Mouse (Mus musculus): Measurements from ENCODE around the gene Hoxc11. TPM values are rescaled to one million over a fixed set of nuclear protein-coding genes. Genes with fewer than 3 reads are reported as not detected.

The Hoxc11 gene
- polyA plus RNA-seq, 1 experiment from 2014 or later: 1.8 TPM

DNA sequence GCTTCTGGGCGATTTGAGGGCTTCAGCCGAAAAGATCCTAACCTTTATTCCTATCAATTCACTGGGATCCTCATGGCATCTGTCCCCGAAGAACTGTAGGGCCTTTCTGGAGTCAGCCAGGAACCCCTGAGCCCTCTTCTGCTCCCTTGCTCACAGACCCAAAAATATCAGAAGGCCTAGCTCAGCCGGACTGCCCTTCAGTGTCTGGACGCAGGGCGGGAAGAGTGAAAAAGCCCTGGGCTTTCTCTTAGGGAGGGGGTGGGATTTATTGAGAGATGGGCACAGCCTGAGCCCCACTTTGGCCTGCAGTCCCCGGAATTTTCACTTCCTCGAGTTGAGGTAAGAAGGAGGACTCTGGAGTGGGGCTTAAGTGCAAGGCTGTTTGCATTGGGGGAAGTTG, 9.0 kb downstream of the Hoxc11 start:
- no peaks in the 10 kb centered on the region for H3K9me3 ChIP-seq (replicated peaks; ENCODE audit: low read length)
- DNase-seq (ENCODE audit: low spot score): no peak
- WGBS: 16% methylated on average over 8 of the region's 8 CpGs
- peak overlapping the region; percentile 51 for H3K4me3 ChIP-seq (replicated peaks; ENCODE audit: low read depth, low read length)
- peak overlapping the region; percentile 91 for H3K27ac ChIP-seq
- ATAC-seq (replicated peaks; ENCODE audit: low FRiP score, low read depth): no peak
- peak overlapping the region; percentile 74 for H3K9ac ChIP-seq (ENCODE audit: low read depth, low read length)
- H3K4me1 ChIP-seq (replicated peaks; ENCODE audit: insufficient read depth, low read length): peaks cover 18% of the 10 kb centered on the region
- no peak for TF ChIP-seq CTCF (IDR thresholded peaks at IDR 0.05; ENCODE audit: low read depth)
- no peaks in the 10 kb centered on the region for H3K36me3 ChIP-seq (ENCODE audit: insufficient read depth, low read length)
- H3K27me3 ChIP-seq (ENCODE audit: insufficient read depth, low read length): no peaks in the 10 kb centered on the region
- H3K4me2 ChIP-seq (ENCODE audit: low read length): peak overlapping the region; percentile 90

DNA sequence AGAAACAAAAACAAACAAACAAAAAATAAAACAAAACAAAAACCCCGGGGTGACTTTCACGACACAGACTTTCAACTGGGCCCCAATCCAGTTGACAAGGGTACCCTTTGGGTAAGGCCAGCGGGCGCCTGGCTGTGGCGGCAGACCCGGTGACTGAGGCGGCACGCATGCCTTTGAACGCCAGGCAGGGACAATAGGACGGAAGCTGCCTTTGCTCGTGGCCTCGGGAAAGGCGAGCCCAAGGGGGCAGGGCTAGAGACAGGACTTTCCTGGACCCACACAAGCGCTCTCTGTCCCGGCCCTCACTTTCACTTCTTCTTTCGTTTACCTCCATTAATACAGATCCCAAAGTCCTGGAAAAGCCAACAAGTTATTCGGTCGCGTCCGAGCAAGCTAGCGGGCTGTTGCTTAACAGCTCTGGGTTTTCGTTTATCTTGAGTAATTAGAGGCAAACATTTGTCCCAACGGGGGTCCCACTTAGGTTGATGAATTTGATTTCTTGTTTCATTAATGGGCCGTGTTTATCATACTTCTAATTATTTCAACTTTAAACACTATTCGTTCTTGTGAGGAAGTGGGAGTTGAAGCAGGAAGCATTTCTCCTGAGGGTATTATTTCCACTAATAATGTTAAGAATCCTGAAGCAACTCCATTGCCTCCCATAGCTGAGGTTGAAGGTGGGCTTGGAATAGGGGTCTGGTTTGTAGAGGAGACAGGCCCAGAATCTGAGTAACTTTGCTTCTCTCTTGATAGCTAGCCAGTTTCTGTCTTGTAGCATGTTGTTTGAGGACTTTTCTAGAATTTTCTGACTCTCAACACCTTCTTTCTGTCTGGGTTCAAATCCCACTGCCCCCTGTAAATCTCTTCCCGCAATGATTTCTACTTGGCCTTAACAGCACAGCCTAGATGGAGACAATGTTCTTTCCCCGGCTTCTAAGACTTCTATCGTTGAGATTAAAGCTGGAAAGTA, 9.7 kb downstream of the Hoxc11 start:
- Histone ChIP-seq H3K4me1 (replicated peaks; ENCODE audit: insufficient read depth, low read length) (peaks cover 18% of the 10 kb centered on the region), H3K27me3 (ENCODE audit: insufficient read depth, low read length) (no peaks in the 10 kb centered on the region), H3K9ac (ENCODE audit: low read depth, low read length) (peak overlapping the region; percentile 74), H3K4me3 (replicated peaks; ENCODE audit: low read depth, low read length) (peak overlapping the region; percentile 51), H3K9me3 (replicated peaks; ENCODE audit: low read length) (no peaks in the 10 kb centered on the region), H3K27ac (peak overlapping the region; percentile 91), H3K4me2 (ENCODE audit: low read length) (peak overlapping the region; percentile 90), H3K36me3 (ENCODE audit: insufficient read depth, low read length) (no peaks in the 10 kb centered on the region)
- WGBS: 2% methylated on average over 28 of the region's 28 CpGs
- DNase-seq (ENCODE audit: low spot score) (peak; percentile 94), ATAC-seq (replicated peaks; ENCODE audit: low FRiP score, low read depth) (0 out of 2 replicates have a peak, but pooled peaks have one; percentile 23)
- no peak for TF ChIP-seq CTCF (IDR thresholded peaks at IDR 0.05; ENCODE audit: low read depth)

DNA sequence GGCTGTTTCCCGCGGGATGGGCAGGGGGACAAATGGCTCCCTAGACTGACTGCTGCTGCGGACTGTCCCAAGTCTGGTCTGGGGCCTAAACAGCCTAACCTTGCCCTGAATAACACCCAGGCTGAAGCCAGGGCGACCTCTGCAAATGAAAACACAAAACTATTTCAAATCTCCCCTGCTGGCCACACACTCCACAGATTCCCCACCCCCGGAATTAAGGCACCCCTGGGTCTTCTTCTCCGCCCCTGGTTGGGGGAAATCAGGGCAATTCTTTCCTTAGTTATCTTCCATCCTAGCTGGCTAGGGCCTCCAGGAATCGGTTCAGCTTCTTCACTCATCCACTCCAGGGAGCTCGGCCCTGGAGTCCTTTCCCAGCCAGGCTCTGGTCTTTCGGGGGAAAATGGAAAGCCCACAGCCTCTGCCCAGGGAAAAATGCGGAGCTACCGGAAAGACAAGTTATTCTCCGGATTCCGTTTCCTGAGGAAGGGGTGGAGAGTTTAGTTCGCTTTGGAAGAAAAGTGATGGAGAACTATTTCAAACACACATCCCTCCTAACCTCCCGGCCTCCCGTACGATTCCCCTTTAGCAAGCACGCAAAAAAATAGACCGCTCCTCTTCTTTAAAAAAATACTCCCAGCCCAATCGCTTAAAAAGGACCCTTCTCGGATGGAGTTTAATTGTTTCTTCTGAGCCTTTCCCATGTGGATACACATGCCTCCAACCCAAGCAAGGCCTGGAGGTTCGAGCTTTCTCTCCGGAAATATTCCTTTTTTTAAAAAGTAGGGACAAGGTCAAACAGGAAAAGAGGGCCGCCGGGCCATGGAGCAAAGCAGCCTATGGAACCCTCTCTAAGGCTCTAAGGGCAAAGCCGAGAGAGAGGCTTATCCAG, 11.0 kb downstream of the Hoxc11 start:
- H3K27me3 ChIP-seq (ENCODE audit: insufficient read depth, low read length): no peaks in the 10 kb centered on the region
- peaks cover 21% of the 10 kb centered on the region for H3K4me1 ChIP-seq (replicated peaks; ENCODE audit: insufficient read depth, low read length)
- WGBS: 11% methylated on average over 26 of the region's 26 CpGs
- peak overlapping the region; percentile 90 for H3K4me2 ChIP-seq (ENCODE audit: low read length)
- no peak for TF ChIP-seq CTCF (IDR thresholded peaks at IDR 0.05; ENCODE audit: low read depth)
- H3K4me3 ChIP-seq (replicated peaks; ENCODE audit: low read depth, low read length): peak overlapping the region; percentile 51
- peak; percentile 68 for DNase-seq (ENCODE audit: low spot score)
- peak overlapping the region; percentile 74 for H3K9ac ChIP-seq (ENCODE audit: low read depth, low read length)
- no peaks in the 10 kb centered on the region for H3K9me3 ChIP-seq (replicated peaks; ENCODE audit: low read length)
- H3K27ac ChIP-seq: peak overlapping the region; percentile 91
- H3K36me3 ChIP-seq (ENCODE audit: insufficient read depth, low read length): no peaks in the 10 kb centered on the region
- ATAC-seq (replicated peaks; ENCODE audit: low FRiP score, low read depth): no peak

DNA sequence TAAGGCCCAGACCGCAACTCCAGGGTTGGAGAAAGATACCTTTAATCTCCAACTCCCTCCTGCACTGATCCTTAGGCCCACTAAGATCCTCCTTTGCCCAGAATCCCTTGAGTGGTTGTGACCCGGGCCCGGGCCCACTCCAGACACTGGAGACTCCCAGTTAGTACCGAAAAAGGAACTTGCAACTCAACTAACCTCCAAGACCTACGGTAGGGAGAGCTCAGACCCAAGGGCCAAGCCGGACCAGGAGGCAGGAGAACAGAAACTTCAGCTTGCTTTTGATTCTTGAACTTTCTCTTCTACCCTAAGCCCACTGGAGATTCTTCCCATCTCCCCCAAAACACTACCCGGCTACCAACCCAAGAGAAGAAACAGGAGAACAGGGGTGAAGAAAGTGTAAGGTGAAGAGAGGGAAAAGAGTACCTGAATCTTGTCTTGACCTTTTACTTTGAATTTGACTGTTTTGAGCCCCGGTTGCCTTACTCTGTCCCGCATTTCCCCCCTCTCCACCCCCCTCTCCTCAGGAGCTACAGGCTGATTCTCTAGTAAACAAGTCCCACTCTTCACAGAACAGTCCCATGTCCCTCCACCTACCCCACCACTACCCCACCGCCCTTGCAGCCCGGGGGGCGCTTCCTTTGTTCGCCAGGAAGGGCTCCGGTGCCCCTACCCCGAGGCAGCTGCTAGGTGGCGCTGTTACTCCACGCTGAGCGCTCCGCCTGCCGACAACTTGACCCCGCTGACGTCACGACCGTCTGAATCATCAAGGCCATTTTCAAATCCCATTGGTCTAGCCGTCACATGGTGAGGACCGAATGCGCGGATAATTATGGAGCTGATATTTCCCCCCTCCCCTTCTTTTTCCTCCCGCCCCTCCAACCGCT, 11.9 kb downstream of the Hoxc11 start:
- peak; percentile 98 for DNase-seq (ENCODE audit: low spot score)
- H3K9ac ChIP-seq (ENCODE audit: low read depth, low read length): peak overlapping the region; percentile 80
- peaks cover 20% of the 10 kb centered on the region for H3K4me1 ChIP-seq (replicated peaks; ENCODE audit: insufficient read depth, low read length)
- H3K4me2 ChIP-seq (ENCODE audit: low read length): peak overlapping the region; percentile 90
- H3K27ac ChIP-seq: peak overlapping the region; percentile 91
- peak; percentile 94 for TF ChIP-seq CTCF (IDR thresholded peaks at IDR 0.05; ENCODE audit: low read depth)
- ATAC-seq (replicated peaks; ENCODE audit: low FRiP score, low read depth): peak; percentile 80
- no peaks in the 10 kb centered on the region for H3K27me3 ChIP-seq (ENCODE audit: insufficient read depth, low read length)
- no peaks in the 10 kb centered on the region for H3K9me3 ChIP-seq (replicated peaks; ENCODE audit: low read length)
- WGBS: 2% methylated on average over 30 of the region's 30 CpGs
- peak overlapping the region; percentile 51 for H3K4me3 ChIP-seq (replicated peaks; ENCODE audit: low read depth, low read length)
- no peaks in the 10 kb centered on the region for H3K36me3 ChIP-seq (ENCODE audit: insufficient read depth, low read length)

DNA sequence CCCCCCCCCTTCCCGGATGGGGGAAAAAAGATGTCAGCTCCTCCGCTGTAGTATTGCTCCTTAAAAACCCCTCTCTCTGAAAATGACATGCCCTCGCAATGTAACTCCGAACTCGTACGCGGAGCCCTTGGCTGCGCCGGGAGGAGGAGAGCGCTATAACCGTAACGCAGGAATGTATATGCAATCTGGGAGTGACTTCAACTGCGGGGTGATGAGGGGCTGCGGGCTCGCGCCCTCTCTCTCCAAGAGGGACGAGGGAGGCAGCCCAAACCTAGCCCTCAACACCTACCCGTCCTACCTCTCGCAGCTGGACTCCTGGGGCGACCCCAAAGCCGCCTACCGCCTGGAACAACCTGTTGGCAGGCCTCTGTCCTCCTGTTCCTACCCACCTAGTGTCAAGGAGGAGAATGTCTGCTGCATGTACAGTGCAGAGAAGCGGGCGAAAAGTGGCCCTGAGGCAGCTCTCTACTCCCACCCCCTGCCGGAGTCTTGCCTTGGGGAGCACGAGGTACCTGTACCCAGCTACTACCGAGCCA, 12.6 kb downstream of the Hoxc11 start, which contains the start of gene Hoxc10:
Gene Hoxc10 (plus strand): TSS at position 21 of the 536 bp plus-strand sequence.
- ATAC-seq (replicated peaks; ENCODE audit: low FRiP score, low read depth) (peak; percentile 49), DNase-seq (ENCODE audit: low spot score) (no peak)
- peak within 1 kb of the TSS; percentile 51 for H3K4me3 ChIP-seq (replicated peaks; ENCODE audit: low read depth, low read length)
- peak within 1 kb of the TSS; percentile 90 for H3K4me2 ChIP-seq (ENCODE audit: low read length)
- peak within 1 kb of the TSS; percentile 80 for H3K9ac ChIP-seq (ENCODE audit: low read depth, low read length)
- H3K4me1 ChIP-seq (replicated peaks; ENCODE audit: insufficient read depth, low read length): peaks cover 17% of the 10 kb centered on the region
- 1% methylated on average over 27 of the region's 27 CpGs for WGBS
- peak within 1 kb of the TSS; percentile 91 for H3K27ac ChIP-seq
- TF ChIP-seq CTCF (IDR thresholded peaks at IDR 0.05; ENCODE audit: low read depth): no peak
- no peaks in the 10 kb centered on the region for H3K27me3 ChIP-seq (ENCODE audit: insufficient read depth, low read length)
- no peaks in the 10 kb centered on the region for H3K9me3 ChIP-seq (replicated peaks; ENCODE audit: low read length)
- no peaks in the 10 kb centered on the region for H3K36me3 ChIP-seq (ENCODE audit: insufficient read depth, low read length)

Measured in kidney, postnatal 0 days (tissue).